16 mouse cellular contexts compared by ENCODE assay signal in the genomic region with DNA sequence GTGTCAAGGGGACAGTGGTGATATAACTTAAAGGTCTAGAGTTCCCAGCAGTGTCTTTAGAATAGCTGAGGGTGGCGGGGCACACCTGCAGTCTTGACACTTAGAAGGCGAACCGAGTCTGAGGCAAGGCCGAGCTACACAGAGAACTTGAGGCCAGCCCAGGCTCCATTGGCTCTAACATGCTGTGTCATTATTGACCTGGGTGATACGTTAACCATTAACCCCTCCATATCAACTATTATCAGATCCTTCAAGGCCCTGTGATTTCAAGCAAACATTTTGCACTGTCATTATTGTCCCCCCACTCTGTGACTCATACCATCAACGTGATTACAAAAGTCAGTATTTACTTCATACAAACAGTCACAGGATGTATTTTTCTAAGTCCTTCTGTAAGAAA. TPM values are rescaled to one million over a fixed set of nuclear protein-coding genes. Genes with fewer than 3 reads are reported as not detected.
A peak's percentile ranks its signal among the peaks of the same experiment; 100 is the strongest.
DNase-seq lines count a peak whose midpoint lies in the region; ATAC-seq lines count a peak whose summit lies in the region.
"Had no signal": no experiment of that assay in that cellular context is flagged by ENCODE, and none has a peak within 500 bp of the region (broad histone marks: within the 10 kb centered on the region; RNA-seq: fewer than 3 reads in every experiment).

No protein-coding gene starts in this region.

- DNase-seq in lung, postnatal 36 days = peak; percentile 13
- no peak for DNase-seq in lung, postnatal 10 days
- peak; percentile 46 to 64 for DNase-seq in kidney, adult 8-10 months
- peak; percentile 81 for DNase-seq in large intestine, adult 2 months (ENCODE audit: low read depth, low spot score)
- DNase-seq in right cerebral cortex, adult 2 months (ENCODE audit: low spot score in 2 of 2) = no peak
- DNase-seq in hindbrain, embryonic 14.5 days (ENCODE audit: low spot score) = no peak
- no peak for DNase-seq in hindbrain, embryonic 10.5 days (ENCODE audit: low spot score)
- DNase-seq: cerebellum, postnatal 36 days; heart, postnatal 36 days; lung, adult 18-20 months; right cerebral cortex, adult 18-20 months; thymus, adult 18-20 months had no signal

- no peaks in the 10 kb centered on the region for H3K27me3 ChIP-seq in hindbrain, embryonic 14.5 days (ENCODE audit: control insufficient read depth, insufficient read depth, low read length)
- no peaks in the 10 kb centered on the region for H3K27me3 ChIP-seq in hindbrain, embryonic 10.5 days (ENCODE audit: insufficient read depth, poor library complexity, severe bottlenecking)
- H3K27me3 ChIP-seq: heart, embryonic 12.5 days; midbrain, embryonic 15.5 days had no signal

- WGBS in large intestine, adult 2 months = 32% methylated on average over 6 of the region's 6 CpGs
- 92% methylated on average over 6 of the region's 6 CpGs for WGBS in hindbrain, embryonic 14.5 days
- WGBS in hindbrain, embryonic 10.5 days = 89% methylated on average over 6 of the region's 6 CpGs

- no peaks in the 10 kb centered on the region for H3K4me1 ChIP-seq in hindbrain, embryonic 14.5 days (replicated peaks; ENCODE audit: control insufficient read depth, insufficient read depth, low read length)
- no peaks in the 10 kb centered on the region for H3K4me1 ChIP-seq in hindbrain, embryonic 10.5 days (replicated peaks)
- H3K4me1 ChIP-seq: limb, embryonic 10.5 days had no signal

- peaks cover 77% of the 10 kb centered on the region for H3K36me3 ChIP-seq in hindbrain, embryonic 14.5 days (replicated peaks; ENCODE audit: control insufficient read depth, insufficient read depth)
- peaks cover 65% of the 10 kb centered on the region for H3K36me3 ChIP-seq in hindbrain, embryonic 10.5 days

- no peaks in the 10 kb centered on the region for H3K9me3 ChIP-seq in hindbrain, embryonic 14.5 days (ENCODE audit: control insufficient read depth, low read length)
- no peaks in the 10 kb centered on the region for H3K9me3 ChIP-seq in hindbrain, embryonic 10.5 days
- H3K9me3 ChIP-seq: heart, embryonic 12.5 days; limb, embryonic 10.5 days; midbrain, embryonic 15.5 days had no signal

- H3K27ac ChIP-seq in hindbrain, embryonic 14.5 days = no peak overlapping the region
- H3K27ac ChIP-seq in hindbrain, embryonic 10.5 days = no peak overlapping the region
- H3K27ac ChIP-seq: limb, embryonic 10.5 days; midbrain, embryonic 15.5 days had no signal

- no peak for ATAC-seq in hindbrain, embryonic 14.5 days (ENCODE audit: low FRiP score)
- ATAC-seq: forebrain, embryonic 16.5 days; midbrain, embryonic 15.5 days had no signal

- H3K4me3 ChIP-seq in hindbrain, embryonic 14.5 days (replicated peaks; ENCODE audit: low read length) = no peak overlapping the region
- H3K4me3 ChIP-seq in hindbrain, embryonic 10.5 days = no peak overlapping the region
- H3K4me3 ChIP-seq: heart, embryonic 12.5 days; limb, embryonic 10.5 days; midbrain, embryonic 15.5 days had no signal

- H3K4me2 ChIP-seq in hindbrain, embryonic 14.5 days (replicated peaks) = no peak overlapping the region
- H3K4me2 ChIP-seq: heart, embryonic 12.5 days; midbrain, embryonic 15.5 days had no signal

- H3K9ac ChIP-seq in hindbrain, embryonic 14.5 days = no peak overlapping the region
- H3K9ac ChIP-seq: heart, embryonic 12.5 days; midbrain, embryonic 15.5 days had no signal

RNA-seq across cellular contexts. Expression of gene Ugdh, which starts 11.5 kb away (rescaled TPM):
- 26.6 and 48.3 TPM in 2 replicates for polyA plus RNA-seq in large intestine, adult 2 months (2012; rRNA removed)
- polyA plus RNA-seq in hindbrain, embryonic 14.5 days (2014; fragmentation: Nextera tagmentation; extraction: Ambion mirVana) = 40.2 and 46.5 TPM in 2 replicates
- 52.0 and 62.9 TPM in 2 replicates for polyA plus RNA-seq in hindbrain, embryonic 10.5 days (2016; fragmentation: Nextera tagmentation; extraction: Ambion mirVana)

RNA-seq across cellular contexts. Expression of gene Lias, which starts 32.9 kb away (rescaled TPM):
- polyA plus RNA-seq in large intestine, adult 2 months (2012; rRNA removed) = 13.4 and 17.8 TPM in 2 replicates
- polyA plus RNA-seq in hindbrain, embryonic 14.5 days (2014; fragmentation: Nextera tagmentation; extraction: Ambion mirVana) = 55.6 and 59.9 TPM in 2 replicates
- polyA plus RNA-seq in hindbrain, embryonic 10.5 days (2016; fragmentation: Nextera tagmentation; extraction: Ambion mirVana) = 60.5 and 67.9 TPM in 2 replicates

RNA-seq across cellular contexts. Expression of gene Rpl9, which starts 33.0 kb away (rescaled TPM):
- polyA plus RNA-seq in large intestine, adult 2 months (2012; rRNA removed) = 361 TPM in 2 replicates
- polyA plus RNA-seq in hindbrain, embryonic 14.5 days (2014; fragmentation: Nextera tagmentation; extraction: Ambion mirVana) = 592 and 691 TPM in 2 replicates
- 863 and 960 TPM in 2 replicates for polyA plus RNA-seq in hindbrain, embryonic 10.5 days (2016; fragmentation: Nextera tagmentation; extraction: Ambion mirVana)

Comparison
In these comparisons a context has a peak if more than half of its experiments do, and no peak if none do; other contexts are left out.
1. DNase-seq: peak in lung, postnatal 36 days (single experiment), kidney, adult 8-10 months (2 of 2) and large intestine, adult 2 months (single experiment); none in lung, postnatal 10 days (single experiment), right cerebral cortex, adult 2 months (0 of 2), hindbrain, embryonic 14.5 days (single experiment) and hindbrain, embryonic 10.5 days (single experiment).